Mouse (Mus musculus): Measurements from ENCODE around the gene Nuak2.
"Not testable (repeated sequence)": the region's sequence is repeated elsewhere in the genome, so short reads cannot be mapped to it uniquely, and the experiment has no call there.

Nuak2 gene

GRCm38 (mm10) chr1:132315889-132316624 is at the start of gene Nuak2:
Gene Nuak2, plus strand, starts transcription at chr1:132316126.
- DNase-seq (ENCODE audit: low spot score) = no peak

- DNase-seq (ENCODE audit: low spot score) = no peak
These were observed 49.0 kb upstream of the Nuak2 start for GRCm38 (mm10) chr1:132266791-132267557.

GRCm38 (mm10) chr1:132267959-132268358 is 48.0 kb upstream of the Nuak2 start:
- DNase-seq (ENCODE audit: low spot score) = no peak

- DNase-seq (ENCODE audit: low spot score) = no peak
These were observed 47.4 kb upstream of the Nuak2 start for GRCm38 (mm10) chr1:132268418-132269060.

- no peak for DNase-seq (ENCODE audit: low spot score)
These were observed 44.7 kb upstream of the Nuak2 start for GRCm38 (mm10) chr1:132271237-132271636.

- no peak for DNase-seq (ENCODE audit: low spot score)
These were observed 39.2 kb upstream of the Nuak2 start for GRCm38 (mm10) chr1:132276694-132277093.

- DNase-seq (ENCODE audit: low spot score) = no peak
These were observed 38.8 kb upstream of the Nuak2 start for GRCm38 (mm10) chr1:132277124-132277523.

- DNase-seq (ENCODE audit: low spot score) = not testable (repeated sequence)
These were observed 35.3 kb upstream of the Nuak2 start for GRCm38 (mm10) chr1:132280636-132281035.

GRCm38 (mm10) chr1:132281523-132282176 is 34.3 kb upstream of the Nuak2 start:
- no peak for DNase-seq (ENCODE audit: low spot score)

GRCm38 (mm10) chr1:132282177-132282536 is 33.8 kb upstream of the Nuak2 start:
- no peak for DNase-seq (ENCODE audit: low spot score)

- DNase-seq (ENCODE audit: low spot score) = no peak
These were observed 32.9 kb upstream of the Nuak2 start for GRCm38 (mm10) chr1:132283018-132283417.

GRCm38 (mm10) chr1:132286735-132287134 is 29.2 kb upstream of the Nuak2 start:
- DNase-seq (ENCODE audit: low spot score) = no peak

- no peak for DNase-seq (ENCODE audit: low spot score)
These were observed 28.5 kb upstream of the Nuak2 start for GRCm38 (mm10) chr1:132287445-132287844.

- peak; percentile 61 for DNase-seq (ENCODE audit: low spot score)
These were observed 27.9 kb upstream of the Nuak2 start for GRCm38 (mm10) chr1:132287991-132288451.

- DNase-seq (ENCODE audit: low spot score) = no peak
These were observed 26.0 kb upstream of the Nuak2 start for GRCm38 (mm10) chr1:132289965-132290364.

GRCm38 (mm10) chr1:132290921-132291675 is 24.8 kb upstream of the Nuak2 start:
- peak; percentile 22 for DNase-seq (ENCODE audit: low spot score)

GRCm38 (mm10) chr1:132291706-132292105 is 24.2 kb upstream of the Nuak2 start:
- DNase-seq (ENCODE audit: low spot score) = no peak

- no peak for DNase-seq (ENCODE audit: low spot score)
These were observed 23.4 kb upstream of the Nuak2 start for GRCm38 (mm10) chr1:132292318-132293129.

GRCm38 (mm10) chr1:132295506-132295905 is 20.4 kb upstream of the Nuak2 start:
- DNase-seq (ENCODE audit: low spot score) = no peak

GRCm38 (mm10) chr1:132296051-132296450 is 19.9 kb upstream of the Nuak2 start:
- no peak for DNase-seq (ENCODE audit: low spot score)

- DNase-seq (ENCODE audit: low spot score) = no peak
These were observed 17.5 kb upstream of the Nuak2 start, which contains the start of gene Klhdc8a for GRCm38 (mm10) chr1:132298425-132298800. Gene Klhdc8a, plus strand, starts transcription at chr1:132298626.
